Mouse (Mus musculus): ENCODE measurements around the gene Thrsp. TPM values are rescaled to one million over a fixed set of nuclear protein-coding genes. Genes with fewer than 3 reads are reported as not detected.
"Not testable (repeated sequence)": the region's sequence is repeated elsewhere in the genome, so short reads cannot be mapped to it uniquely, and the experiment has no call there.

Gene Thrsp
- not detected in 2 replicates for total RNA-seq (2017)

GRCm38 (mm10) chr7:97416906-97417777 lies at the start of gene Thrsp:
Gene Thrsp, minus strand, starts transcription at chr7:97417730.
- ATAC-seq (replicated peaks in 1 of 2; ENCODE audit: insufficient read depth in 1 of 2, low FRiP score in 2 of 2, low TSS enrichment in 1 of 2, low read depth in 1 of 2, poor library complexity in 2 of 2, severe bottlenecking in 2 of 2): no peak

GRCm38 (mm10) chr7:97455577-97455976 lies 38.0 kb upstream of the Thrsp start:
- peak; percentile 12 to 35; a peak in 2 of 4 replicates for ATAC-seq (replicated peaks in 1 of 2; ENCODE audit: insufficient read depth in 1 of 2, low FRiP score in 2 of 2, low TSS enrichment in 1 of 2, low read depth in 1 of 2, poor library complexity in 2 of 2, severe bottlenecking in 2 of 2)

GRCm38 (mm10) chr7:97454795-97455194 lies 37.3 kb upstream of the Thrsp start:
- no peak for ATAC-seq (replicated peaks in 1 of 2; ENCODE audit: insufficient read depth in 1 of 2, low FRiP score in 2 of 2, low TSS enrichment in 1 of 2, low read depth in 1 of 2, poor library complexity in 2 of 2, severe bottlenecking in 2 of 2)

GRCm38 (mm10) chr7:97453141-97453921 lies 35.8 kb upstream of the Thrsp start:
- ATAC-seq (replicated peaks in 1 of 2; ENCODE audit: insufficient read depth in 1 of 2, low FRiP score in 2 of 2, low TSS enrichment in 1 of 2, low read depth in 1 of 2, poor library complexity in 2 of 2, severe bottlenecking in 2 of 2): peak; percentile 67 to 80

- no peak for ATAC-seq (replicated peaks in 1 of 2; ENCODE audit: insufficient read depth in 1 of 2, low FRiP score in 2 of 2, low TSS enrichment in 1 of 2, low read depth in 1 of 2, poor library complexity in 2 of 2, severe bottlenecking in 2 of 2)
Observed at GRCm38 (mm10) chr7:97452196-97452595, 34.7 kb upstream of the Thrsp start.

GRCm38 (mm10) chr7:97451023-97451422 lies 33.5 kb upstream of the Thrsp start, which contains the start of gene Kctd14:
Gene Kctd14, plus strand, starts transcription at chr7:97451323.
- not testable (repeated sequence) for ATAC-seq (replicated peaks in 1 of 2; ENCODE audit: insufficient read depth in 1 of 2, low FRiP score in 2 of 2, low TSS enrichment in 1 of 2, low read depth in 1 of 2, poor library complexity in 2 of 2, severe bottlenecking in 2 of 2)

- no peak for ATAC-seq (replicated peaks in 1 of 2; ENCODE audit: insufficient read depth in 1 of 2, low FRiP score in 2 of 2, low TSS enrichment in 1 of 2, low read depth in 1 of 2, poor library complexity in 2 of 2, severe bottlenecking in 2 of 2)
Observed at GRCm38 (mm10) chr7:97447050-97447531, 29.6 kb upstream of the Thrsp start.

- ATAC-seq (replicated peaks in 1 of 2; ENCODE audit: insufficient read depth in 1 of 2, low FRiP score in 2 of 2, low TSS enrichment in 1 of 2, low read depth in 1 of 2, poor library complexity in 2 of 2, severe bottlenecking in 2 of 2): peak; percentile 55 to 58; a peak in 3 of 4 replicates
Observed at GRCm38 (mm10) chr7:97446171-97446925, 28.8 kb upstream of the Thrsp start.

- ATAC-seq (replicated peaks in 1 of 2; ENCODE audit: insufficient read depth in 1 of 2, low FRiP score in 2 of 2, low TSS enrichment in 1 of 2, low read depth in 1 of 2, poor library complexity in 2 of 2, severe bottlenecking in 2 of 2): no peak
Observed at GRCm38 (mm10) chr7:97438986-97439385, 21.5 kb upstream of the Thrsp start.

GRCm38 (mm10) chr7:97434517-97434916 lies 17.0 kb upstream of the Thrsp start:
- ATAC-seq (replicated peaks in 1 of 2; ENCODE audit: insufficient read depth in 1 of 2, low FRiP score in 2 of 2, low TSS enrichment in 1 of 2, low read depth in 1 of 2, poor library complexity in 2 of 2, severe bottlenecking in 2 of 2): no peak

GRCm38 (mm10) chr7:97433517-97433916 lies 16.0 kb upstream of the Thrsp start:
- ATAC-seq (replicated peaks in 1 of 2; ENCODE audit: insufficient read depth in 1 of 2, low FRiP score in 2 of 2, low TSS enrichment in 1 of 2, low read depth in 1 of 2, poor library complexity in 2 of 2, severe bottlenecking in 2 of 2): not testable (repeated sequence)

GRCm38 (mm10) chr7:97429705-97430104 lies 12.2 kb upstream of the Thrsp start:
- ATAC-seq (replicated peaks in 1 of 2; ENCODE audit: insufficient read depth in 1 of 2, low FRiP score in 2 of 2, low TSS enrichment in 1 of 2, low read depth in 1 of 2, poor library complexity in 2 of 2, severe bottlenecking in 2 of 2): no peak

- no peak for ATAC-seq (replicated peaks in 1 of 2; ENCODE audit: insufficient read depth in 1 of 2, low FRiP score in 2 of 2, low TSS enrichment in 1 of 2, low read depth in 1 of 2, poor library complexity in 2 of 2, severe bottlenecking in 2 of 2)
Observed at GRCm38 (mm10) chr7:97427778-97428420, 10.4 kb upstream of the Thrsp start.

- ATAC-seq (replicated peaks in 1 of 2; ENCODE audit: insufficient read depth in 1 of 2, low FRiP score in 2 of 2, low TSS enrichment in 1 of 2, low read depth in 1 of 2, poor library complexity in 2 of 2, severe bottlenecking in 2 of 2): no peak
Observed at GRCm38 (mm10) chr7:97427296-97427695, 9.8 kb upstream of the Thrsp start.

GRCm38 (mm10) chr7:97426566-97426965 lies 9.0 kb upstream of the Thrsp start:
- ATAC-seq (replicated peaks in 1 of 2; ENCODE audit: insufficient read depth in 1 of 2, low FRiP score in 2 of 2, low TSS enrichment in 1 of 2, low read depth in 1 of 2, poor library complexity in 2 of 2, severe bottlenecking in 2 of 2): no peak

- ATAC-seq (replicated peaks in 1 of 2; ENCODE audit: insufficient read depth in 1 of 2, low FRiP score in 2 of 2, low TSS enrichment in 1 of 2, low read depth in 1 of 2, poor library complexity in 2 of 2, severe bottlenecking in 2 of 2): peak; percentile 94
Observed at GRCm38 (mm10) chr7:97424621-97425245, 7.2 kb upstream of the Thrsp start.

All from hematopoietic stem cell, adult 5-6 weeks (primary cell).